Mouse (Mus musculus) CH12.LX (cell line): ENCODE measurements around the gene Sema3c. TPM values are rescaled to one million over a fixed set of nuclear protein-coding genes. Genes with fewer than 3 reads are reported as not detected.

Experiments used
- DNase-seq: peaks from one replicate; pipeline ENCODE4 v3.0.0-alpha.2; 2013; ENCODE audit errors: extremely low read depth
- H3K27ac ChIP-seq: 2 replicates; pipeline ENCODE4 v1.5.1; 2012; ENCODE audit warnings: low read depth, mild to moderate bottlenecking, control low read depth, moderate library complexity; ENCODE audit not compliant: insufficient read depth
- H3K27me3 ChIP-seq: replicated peaks from 2 replicates; pipeline ENCODE3; 2012; ENCODE audit warnings: inconsistent platforms
- H3K36me3 ChIP-seq, 2 experiments: replicated peaks in 1 of 2; 2 replicates each; pipeline versions ENCODE3 to v1.6.1; 2012; ENCODE audit warnings: inconsistent platforms in 1 of 2, low read length in 1 of 2, mild to moderate bottlenecking in 1 of 2, mixed read lengths in 1 of 2, moderate library complexity in 1 of 2; ENCODE audit not compliant: control insufficient read depth in 1 of 2, insufficient read depth in 1 of 2
- H3K4me1 ChIP-seq, 2 experiments: 2 replicates each; pipeline ENCODE4 v1.6.1; 2012; ENCODE audit warnings: inconsistent platforms in 1 of 2, moderate library complexity in 1 of 2; ENCODE audit not compliant: insufficient read depth in 2 of 2, control insufficient read depth in 1 of 2
- H3K4me2 ChIP-seq: 2 replicates; pipeline ENCODE4 v1.6.1; 2012; ENCODE audit warnings: low read depth, mild to moderate bottlenecking, control low read depth; ENCODE audit not compliant: poor library complexity, insufficient read depth, severe bottlenecking
- H3K4me3 ChIP-seq, 3 experiments: fragments of 150-350 bp in 1 of 3; sonication (generic) in 1 of 3; replicated peaks in 1 of 3; 2 replicates each; pipeline versions ENCODE3 to v1.5.1; 2011 to 2012; ENCODE audit warnings: low read depth in 2 of 3, low read length in 2 of 3, mild to moderate bottlenecking in 2 of 3, moderate library complexity in 2 of 3, control low read depth in 1 of 3, improper control_type of control experiment in 1 of 3, inconsistent platforms in 1 of 3, mixed read lengths in 1 of 3; ENCODE audit not compliant: poor library complexity in 1 of 3
- H3K79me2 ChIP-seq: replicated peaks from 2 replicates; pipeline ENCODE4 v1.6.1; 2012; ENCODE audit warnings: mild to moderate bottlenecking, moderate library complexity; ENCODE audit not compliant: control insufficient read depth, poor library complexity, insufficient read depth, severe bottlenecking; ENCODE audit errors: extremely low read depth
- H3K9ac ChIP-seq: 2 replicates; pipeline ENCODE4 v1.6.1; 2012; ENCODE audit warnings: low read depth, mild to moderate bottlenecking, control low read depth, moderate library complexity; ENCODE audit not compliant: insufficient read depth
- H3K9me3 ChIP-seq: replicated peaks from 2 replicates; pipeline ENCODE3; 2012; ENCODE audit warnings: low read length, inconsistent platforms, mixed read lengths
- BHLHE40 ChIP-seq: IDR thresholded peaks from 2 replicates; pipeline ENCODE4 v1.6.1; 2011; ENCODE audit warnings: mild to moderate bottlenecking, low read depth, low read length, improper control_type of control experiment
- CHD1 ChIP-seq: IDR thresholded peaks from 2 replicates; pipeline ENCODE4 v1.6.1; 2012; ENCODE audit warnings: low read depth, low read length, improper control_type of control experiment, inconsistent platforms
- CHD2 ChIP-seq: IDR thresholded peaks from 2 replicates; pipeline ENCODE4 v1.6.1; 2011; ENCODE audit warnings: low read length, improper control_type of control experiment
- GABPA ChIP-seq: IDR thresholded peaks from 2 replicates; pipeline ENCODE4 v1.6.1; 2012; ENCODE audit warnings: low read depth, low read length, improper control_type of control experiment, inconsistent platforms; ENCODE audit not compliant: insufficient replicate concordance
- HCFC1 ChIP-seq: IDR thresholded peaks from 2 replicates; pipeline ENCODE4 v1.6.1; 2012; ENCODE audit warnings: low read depth, mild to moderate bottlenecking, inconsistent platforms, low read length, improper control_type of control experiment
- JUN ChIP-seq: IDR thresholded peaks from 2 replicates; pipeline ENCODE4 v1.6.1; 2011; ENCODE audit warnings: low read depth, mild to moderate bottlenecking, low read length, improper control_type of control experiment, moderate library complexity; ENCODE audit not compliant: insufficient read depth
- JUND ChIP-seq: conservative IDR thresholded peaks from 2 replicates; pipeline ENCODE4 v1.6.1; 2011; ENCODE audit warnings: low read depth, low read length, improper control_type of control experiment
- KAT2A ChIP-seq: IDR thresholded peaks from 2 replicates; pipeline ENCODE4 v1.6.1; 2012; ENCODE audit warnings: low read length, improper control_type of control experiment, inconsistent platforms; ENCODE audit not compliant: insufficient replicate concordance
- MAX ChIP-seq: IDR thresholded peaks from 2 replicates; pipeline ENCODE4 v1.6.1; 2011; ENCODE audit warnings: low read length, improper control_type of control experiment
- MAZ ChIP-seq: IDR thresholded peaks from 2 replicates; pipeline ENCODE4 v1.6.1; 2012; ENCODE audit warnings: low read depth, mild to moderate bottlenecking, inconsistent platforms, low read length, improper control_type of control experiment, moderate library complexity
- MEF2A ChIP-seq: IDR thresholded peaks from 2 replicates; pipeline ENCODE4 v1.6.1; 2014; ENCODE audit warnings: low read depth, mild to moderate bottlenecking, inconsistent platforms, low read length, improper control_type of control experiment, borderline replicate concordance
- MXI1 ChIP-seq: IDR thresholded peaks from 2 replicates; pipeline ENCODE4 v1.6.1; 2011; ENCODE audit warnings: mild to moderate bottlenecking, low read depth, low read length, improper control_type of control experiment
- MYC ChIP-seq: IDR thresholded peaks from 2 replicates; pipeline ENCODE4 v1.6.1; 2011; ENCODE audit warnings: low read depth, mild to moderate bottlenecking, improper control_type of control experiment, low read length
- NELFE ChIP-seq: IDR thresholded peaks from 2 replicates; pipeline ENCODE4 v1.6.1; 2011; ENCODE audit warnings: low read depth, low read length, improper control_type of control experiment
- POLR2A ChIP-seq: IDR thresholded peaks from 2 replicates; pipeline ENCODE4 v1.6.1; 2011; ENCODE audit warnings: low read depth, mild to moderate bottlenecking, improper control_type of control experiment, low read length
- POLR2AphosphoS2 ChIP-seq: IDR thresholded peaks from 2 replicates; pipeline ENCODE4 v1.6.1; 2011; ENCODE audit warnings: low read depth, low read length, improper control_type of control experiment
- RCOR1 ChIP-seq: conservative IDR thresholded peaks from 2 replicates; pipeline ENCODE4 v1.6.1; 2012; ENCODE audit warnings: low read depth, mild to moderate bottlenecking, inconsistent platforms, low read length, improper control_type of control experiment
- SIN3A ChIP-seq: IDR thresholded peaks from 2 replicates; pipeline ENCODE4 v1.6.1; 2012; ENCODE audit warnings: low read length, improper control_type of control experiment, inconsistent platforms
- SMC3 ChIP-seq: IDR thresholded peaks from 2 replicates; pipeline ENCODE4 v1.6.1; 2011; ENCODE audit warnings: low read depth, low read length, improper control_type of control experiment
- TCF12 ChIP-seq: IDR thresholded peaks from 2 replicates; pipeline ENCODE4 v1.6.1; 2014; ENCODE audit warnings: low read depth, mild to moderate bottlenecking, inconsistent platforms, low read length, improper control_type of control experiment
- ZC3H11A ChIP-seq: IDR thresholded peaks from 2 replicates; pipeline ENCODE4 v1.6.1; 2012; ENCODE audit warnings: low read depth, mild to moderate bottlenecking, inconsistent platforms, low read length, improper control_type of control experiment
- ZMIZ1 ChIP-seq: IDR thresholded peaks from 2 replicates; pipeline ENCODE4 v1.6.1; 2012; ENCODE audit warnings: low read depth, mild to moderate bottlenecking, inconsistent platforms, low read length, improper control_type of control experiment
- dilution Hi-C: fragments of 300-500 bp; cut with MboI; formaldehyde crosslinking; loops from 2 replicates; pipeline ENCODE4 v1.14.3; 2020; ENCODE audit warnings: low sequenced_read_pairs; ENCODE audit not compliant: extremely low pct_unique_long_range_greater_than_20kb, extremely low pct_ligation_motif_present
- in situ Hi-C: fragments of 300-500 bp; cut with MboI; formaldehyde crosslinking; loops from 3 replicates; pipeline ENCODE4 v1.14.3; 2019; ENCODE audit warnings: low sequenced_read_pairs, low pct_ligation_motif_present, low pct_unique_long_range_greater_than_20kb, mixed read lengths
- polyA plus RNA-seq: library from polyadenylated mRNA; unstranded; fragments of >175 nt; gene quantifications from 2 replicates; pipeline ENCODE4 v1.2.1, GENCODE M21; 2012; ENCODE audit warnings: low read depth; ENCODE audit not compliant: insufficient read length
- total RNA-seq, 2 experiments: library from RNA; depleted of rRNA; stranded (reverse); fragments of 300-350 nt in 1 of 2; fragments of >200 nt in 1 of 2; gene quantifications; 2 replicates each; pipeline ENCODE4 v1.2.3; 2012 to 2014

The Sema3c gene
- total and polyA plus RNA-seq, 3 experiments: not detected

DNA sequence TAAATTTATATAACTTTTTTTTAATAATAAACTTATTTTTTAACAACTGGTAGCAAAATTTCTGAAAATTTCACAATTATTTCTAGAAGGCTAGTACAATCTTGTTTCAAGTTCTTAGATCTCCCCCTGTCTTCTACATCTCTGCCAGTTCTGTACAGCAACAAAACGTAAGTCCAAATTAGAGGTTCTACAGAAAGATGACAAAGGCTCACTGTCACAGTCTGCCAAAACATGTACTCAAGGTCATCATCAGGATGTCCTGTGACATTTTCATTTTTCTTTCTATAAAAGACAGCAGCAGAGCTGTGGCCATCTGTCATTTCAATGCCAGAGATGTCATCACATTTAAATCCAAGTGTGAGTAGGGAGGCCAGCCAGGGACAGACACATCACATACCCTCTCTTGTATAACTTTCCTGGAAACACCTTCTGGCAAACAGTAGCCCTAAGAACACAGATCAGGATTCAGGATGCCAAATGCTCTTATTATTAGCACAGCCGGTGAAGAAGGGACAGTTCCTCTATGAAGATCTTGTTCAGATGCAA, 29.1 kb upstream of the Sema3c start:
- no peaks in the 10 kb centered on the region for H3K36me3 ChIP-seq
- H3K4me1 ChIP-seq: no peaks in the 10 kb centered on the region
- in situ Hi-C loops: no loop called here
- H3K9ac ChIP-seq: no peak overlapping the region
- H3K79me2 ChIP-seq: no peaks in the 10 kb centered on the region
- no peak for TF ChIP-seq POLR2AphosphoS2
- no peak for TF ChIP-seq ZC3H11A
- TF ChIP-seq MAX: no peak
- TF ChIP-seq SIN3A: no peak
- no peak for TF ChIP-seq KAT2A
- no peak for TF ChIP-seq CHD1
- no peak for TF ChIP-seq SMC3
- TF ChIP-seq HCFC1: no peak
- no peak for TF ChIP-seq JUN
- TF ChIP-seq NELFE: no peak
- TF ChIP-seq CHD2: no peak
- no peak for TF ChIP-seq GABPA
- no peak for TF ChIP-seq TCF12
- no peak for TF ChIP-seq BHLHE40
- TF ChIP-seq MEF2A: no peak
- TF ChIP-seq POLR2A: no peak
- no peak for TF ChIP-seq MXI1
- no peak for TF ChIP-seq MAZ
- TF ChIP-seq RCOR1: no peak
- no peak overlapping the region for H3K4me3 ChIP-seq
- H3K9me3 ChIP-seq: no peaks in the 10 kb centered on the region
- H3K4me2 ChIP-seq: no peak overlapping the region
- no peak for DNase-seq
- no peaks in the 10 kb centered on the region for H3K27me3 ChIP-seq
- dilution Hi-C loops: no loop called here
- H3K27ac ChIP-seq: no peak overlapping the region

DNA sequence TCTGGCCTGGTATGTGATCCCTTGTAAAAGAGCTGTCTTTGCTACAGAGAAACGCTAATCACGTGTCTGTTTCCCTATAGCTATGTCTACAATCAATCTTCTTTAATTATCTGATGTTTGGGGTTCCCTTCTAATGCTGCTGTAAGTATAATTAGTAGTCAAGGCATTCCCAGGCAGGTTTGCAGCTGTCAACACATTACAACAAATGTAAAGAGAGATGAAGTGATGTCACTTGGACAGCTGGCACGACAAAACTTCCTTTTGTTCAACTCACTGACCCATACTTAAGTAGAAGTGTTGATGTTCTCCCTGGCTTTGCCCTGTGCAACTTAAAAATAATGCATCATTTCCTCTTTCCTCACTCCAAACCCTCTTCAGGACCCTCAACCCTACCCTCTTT, 22.4 kb upstream of the Sema3c start:
- dilution Hi-C loops: no loop called here

More for the DNA sequence above, 22.4 kb upstream of the Sema3c start:
- TF ChIP-seq RCOR1 (no peak), JUND (no peak), MYC (no peak), SIN3A (no peak), JUN (no peak), ZMIZ1 (no peak), MAZ (no peak), MEF2A (no peak)
- TF ChIP-seq, all 38 proteins: peak for 0
- Histone ChIP-seq H3K79me2 (no peaks in the 10 kb centered on the region), H3K9me3 (no peaks in the 10 kb centered on the region), H3K9ac (no peak overlapping the region), H3K36me3 (no peaks in the 10 kb centered on the region), H3K4me2 (no peak overlapping the region), H3K27ac (no peak overlapping the region), H3K4me1 (peaks cover 3 to 4% of the 10 kb centered on the region in 2 experiments; a peak in 2 of 4 replicates), H3K4me3 (no peak overlapping the region), H3K27me3 (no peaks in the 10 kb centered on the region)
- in situ Hi-C loops: no loop called here
- no peak for DNase-seq
